Mouse (Mus musculus) T-helper 1 cell (primary cell): ENCODE measurements around the gene Nifk.

Experiments used
- in situ Hi-C: fragments of 300-600 bp; cut with MboI, MseI; formaldehyde crosslinking; loops from one replicate; pipeline ENCODE4 v1.15.1; 2025; ENCODE audit warnings: high pct_unique_total_duplicates

Gene Nifk

GRCm38 (mm10) chr1:118380105-118380786 is 58.6 kb downstream of the Nifk start:
- in situ Hi-C loops, result no loop called here
